In genomic region chr8:72268356-72268755, GRCm38 (mm10) we compare ENCODE assay signal across 10 mouse cellular contexts. TPM values are rescaled to one million over a fixed set of nuclear protein-coding genes. Genes with fewer than 3 reads are reported as not detected.
A peak's percentile ranks its signal among the peaks of the same experiment; 100 is the strongest.
DNase-seq lines count a peak whose midpoint lies in the region; ATAC-seq and TF ChIP-seq lines count a peak whose summit lies in the region.
"Had no signal": no experiment of that assay in that cellular context is flagged by ENCODE, and none has a peak within 500 bp of the region (broad histone marks: within the 10 kb centered on the region; RNA-seq: fewer than 3 reads in every experiment).

No protein-coding gene starts in this region.

- WGBS in forebrain, embryonic 10.5 days, result 80% methylated on average over 15 of the region's 15 CpGs
- 84% methylated on average over 15 of the region's 15 CpGs for WGBS in forebrain, embryonic 16.5 days
- WGBS in intestine, postnatal 0 days, result 73% methylated on average over 15 of the region's 15 CpGs
- WGBS in lung, adult 2 months, result 32% methylated on average over 15 of the region's 15 CpGs

- DNase-seq in forebrain, embryonic 10.5 days (ENCODE audit: extremely low spot score, low spot score), result no peak
- DNase-seq in adrenal gland, adult 18-20 months (ENCODE audit: low spot score in 2 of 2), result peak; percentile 34 to 51
- peak; percentile 56 for DNase-seq in gastrocnemius, postnatal 14 days
- peak; percentile 59 for DNase-seq in lung, adult 2 months
- peak; percentile 46 to 67 for DNase-seq in spleen, postnatal 10 days (ENCODE audit: low spot score in 2 of 2)
- DNase-seq in thymus, postnatal 25 days, result no peak

- H3K4me1 ChIP-seq in forebrain, embryonic 10.5 days, result no peaks in the 10 kb centered on the region
- H3K4me1 ChIP-seq in forebrain, embryonic 16.5 days (replicated peaks; ENCODE audit: control insufficient read depth, insufficient read depth, low read length), result no peaks in the 10 kb centered on the region
- H3K4me1 ChIP-seq in intestine, postnatal 0 days (replicated peaks; ENCODE audit: control insufficient read depth, insufficient read depth, low read length), result no peaks in the 10 kb centered on the region
- peaks cover 31% of the 10 kb centered on the region for H3K4me1 ChIP-seq in lung, adult 2 months (ENCODE audit: control insufficient read depth, insufficient read depth, low read length)

- no peak for TF ChIP-seq CTCF in intestine, postnatal 0 days (IDR thresholded peaks at IDR 0.05; ENCODE audit: low read depth)
- no peak for TF ChIP-seq CTCF in lung, adult 2 months (IDR thresholded peaks at IDR 0.05; ENCODE audit: insufficient read depth, low read length)

- H3K27ac ChIP-seq in forebrain, embryonic 10.5 days, result peak overlapping the region; percentile 63; the same call in 1 of the 2 replicates
- H3K27ac ChIP-seq in forebrain, embryonic 16.5 days (ENCODE audit: low read length), result no peak overlapping the region
- H3K27ac ChIP-seq in intestine, postnatal 0 days (ENCODE audit: low read depth, low read length), result peak overlapping the region; percentile 58; the same call in 1 of the 2 replicates

- no peak overlapping the region for H3K9ac ChIP-seq in forebrain, embryonic 16.5 days (replicated peaks; ENCODE audit: low read depth, low read length)
- H3K9ac ChIP-seq in intestine, postnatal 0 days (ENCODE audit: low read depth, low read length), result no peak overlapping the region

- H3K9me3 ChIP-seq in forebrain, embryonic 10.5 days, result no peaks in the 10 kb centered on the region
- no peaks in the 10 kb centered on the region for H3K9me3 ChIP-seq in forebrain, embryonic 16.5 days (ENCODE audit: control insufficient read depth, low read length)
- H3K9me3 ChIP-seq in intestine, postnatal 0 days (ENCODE audit: control insufficient read depth), result no peaks in the 10 kb centered on the region

- TF ChIP-seq POLR2A in lung, adult 2 months (IDR thresholded peaks at IDR 0.05; ENCODE audit: borderline replicate concordance, extremely low read depth, low read depth, low read length), result peak; percentile 88; the same call in 1 of the 2 replicates

- ATAC-seq in forebrain, embryonic 16.5 days, result no peak
- ATAC-seq in intestine, postnatal 0 days, result no peak

- intact Hi-C loops in gastrocnemius, postnatal 14 days (cut with DNase I; ENCODE audit: low total_unique reads), result no loop called here

- H3K36me3 ChIP-seq in forebrain, embryonic 10.5 days (replicated peaks), result no peaks in the 10 kb centered on the region
- H3K36me3 ChIP-seq in forebrain, embryonic 16.5 days (ENCODE audit: control insufficient read depth, insufficient read depth), result no peaks in the 10 kb centered on the region
- no peaks in the 10 kb centered on the region for H3K36me3 ChIP-seq in intestine, postnatal 0 days (ENCODE audit: control insufficient read depth, insufficient read depth)

- no peak overlapping the region for H3K4me3 ChIP-seq in forebrain, embryonic 10.5 days
- no peak overlapping the region for H3K4me3 ChIP-seq in forebrain, embryonic 16.5 days (replicated peaks; ENCODE audit: low read length)
- no peak overlapping the region for H3K4me3 ChIP-seq in intestine, postnatal 0 days (ENCODE audit: low read depth, low read length)
- peak overlapping the region; percentile 4 for H3K4me3 ChIP-seq in lung, adult 2 months (replicated peaks; ENCODE audit: extremely low read depth, low read depth, low read length)

- no peak overlapping the region for H3K4me2 ChIP-seq in forebrain, embryonic 16.5 days (ENCODE audit: low read length)
- H3K4me2 ChIP-seq in intestine, postnatal 0 days (replicated peaks; ENCODE audit: low read depth), result no peak overlapping the region

- no peaks in the 10 kb centered on the region for H3K27me3 ChIP-seq in forebrain, embryonic 10.5 days (ENCODE audit: poor library complexity, severe bottlenecking)
- no peaks in the 10 kb centered on the region for H3K27me3 ChIP-seq in forebrain, embryonic 16.5 days (replicated peaks; ENCODE audit: control insufficient read depth, insufficient read depth, low read length)
- H3K27me3 ChIP-seq in intestine, postnatal 0 days (replicated peaks; ENCODE audit: control insufficient read depth, insufficient read depth, low read length), result no peaks in the 10 kb centered on the region

RNA-seq across cellular contexts. Expression of gene Ap1m1, which starts 28.5 kb away (rescaled TPM):
- 181 and 183 TPM in 2 replicates for polyA plus RNA-seq in forebrain, embryonic 10.5 days (2016; fragmentation: Nextera tagmentation; extraction: Ambion mirVana)
- 252 and 284 TPM in 2 replicates for polyA plus RNA-seq in forebrain, embryonic 16.5 days (2015; fragmentation: Nextera tagmentation; extraction: Ambion mirVana)
- total RNA-seq in adrenal gland, adult 18-20 months (2021), result 10 to 100 TPM; 52.6 to 55.4 TPM
- 10 to 100 TPM; 24.7 to 27.2 TPM for total RNA-seq in gastrocnemius, postnatal 14 days (2021)
- 54.0 and 56.9 TPM in 2 replicates for polyA plus RNA-seq in intestine, postnatal 0 days (2015; fragmentation: Nextera tagmentation; extraction: Ambion mirVana)
- 67.5 and 78.6 TPM in 2 replicates for polyA plus RNA-seq in lung, adult 2 months (2012; rRNA removed)

RNA-seq across cellular contexts. Expression of gene Gm10282, which starts 36.7 kb away (rescaled TPM):
- polyA plus RNA-seq in forebrain, embryonic 10.5 days (2016; fragmentation: Nextera tagmentation; extraction: Ambion mirVana), result 36.7 and 41.7 TPM in 2 replicates
- polyA plus RNA-seq in forebrain, embryonic 16.5 days (2015; fragmentation: Nextera tagmentation; extraction: Ambion mirVana), result 16.5 and 25.7 TPM in 2 replicates
- 10 to 100 TPM in 1 of 2 experiments, 1 to 10 TPM in 1; 4.1 to 11.3 TPM for total RNA-seq in adrenal gland, adult 18-20 months (2021)
- total RNA-seq in gastrocnemius, postnatal 14 days (2021), result 1 to 10 TPM; 5.1 to 7.5 TPM
- 6.8 and 7.8 TPM in 2 replicates for polyA plus RNA-seq in intestine, postnatal 0 days (2015; fragmentation: Nextera tagmentation; extraction: Ambion mirVana)
- polyA plus RNA-seq in lung, adult 2 months (2012; rRNA removed), result 0.53 and 1.8 TPM in 2 replicates

RNA-seq across cellular contexts. Expression of gene Fam32a, which starts 48.8 kb away (rescaled TPM):
- 77.6 and 80.0 TPM in 2 replicates for polyA plus RNA-seq in forebrain, embryonic 10.5 days (2016; fragmentation: Nextera tagmentation; extraction: Ambion mirVana)
- polyA plus RNA-seq in forebrain, embryonic 16.5 days (2015; fragmentation: Nextera tagmentation; extraction: Ambion mirVana), result 124 and 129 TPM in 2 replicates
- total RNA-seq in adrenal gland, adult 18-20 months (2021), result 10 to 100 TPM; 48.6 to 71.9 TPM
- total RNA-seq in gastrocnemius, postnatal 14 days (2021), result 10 to 100 TPM; 10.9 to 13.4 TPM
- 54.1 and 54.3 TPM in 2 replicates for polyA plus RNA-seq in intestine, postnatal 0 days (2015; fragmentation: Nextera tagmentation; extraction: Ambion mirVana)
- 35.9 and 50.0 TPM in 2 replicates for polyA plus RNA-seq in lung, adult 2 months (2012; rRNA removed)

RNA-seq across cellular contexts. Expression of gene Klf2, which starts 50.5 kb away (rescaled TPM):
- 2.6 and 3.0 TPM in 2 replicates for polyA plus RNA-seq in forebrain, embryonic 10.5 days (2016; fragmentation: Nextera tagmentation; extraction: Ambion mirVana)
- polyA plus RNA-seq in forebrain, embryonic 16.5 days (2015; fragmentation: Nextera tagmentation; extraction: Ambion mirVana), result 3.2 and 3.8 TPM in 2 replicates
- total RNA-seq in adrenal gland, adult 18-20 months (2021), result 10 to 100 TPM; 44.4 to 68.3 TPM
- total RNA-seq in gastrocnemius, postnatal 14 days (2021), result 10 to 100 TPM; 19.1 to 24.1 TPM
- polyA plus RNA-seq in intestine, postnatal 0 days (2015; fragmentation: Nextera tagmentation; extraction: Ambion mirVana), result 8.9 and 11.1 TPM in 2 replicates
- polyA plus RNA-seq in lung, adult 2 months (2012; rRNA removed), result 144 and 340 TPM in 2 replicates

RNA-seq across cellular contexts. Expression of gene Gm11034, which starts 54.9 kb away (rescaled TPM):
- polyA plus RNA-seq in forebrain, embryonic 10.5 days (2016; fragmentation: Nextera tagmentation; extraction: Ambion mirVana), result not detected in 2 replicates
- not detected in 2 replicates for polyA plus RNA-seq in forebrain, embryonic 16.5 days (2015; fragmentation: Nextera tagmentation; extraction: Ambion mirVana)
- total RNA-seq in adrenal gland, adult 18-20 months (2021), result not detected
- total RNA-seq in gastrocnemius, postnatal 14 days (2021), result not detected
- not detected in 2 replicates for polyA plus RNA-seq in intestine, postnatal 0 days (2015; fragmentation: Nextera tagmentation; extraction: Ambion mirVana)
- not detected in 2 replicates for polyA plus RNA-seq in lung, adult 2 months (2012; rRNA removed)
- polyA plus RNA-seq: C2C12; gonadal fat pad, adult 2 months had no signal

Comparison
In these comparisons a context has a peak if more than half of its experiments do, and no peak if none do; other contexts are left out.
1. DNase-seq: peak in adrenal gland, adult 18-20 months (2 of 2), gastrocnemius, postnatal 14 days (single experiment), lung, adult 2 months (single experiment) and spleen, postnatal 10 days (2 of 2); none in forebrain, embryonic 10.5 days (single experiment) and thymus, postnatal 25 days (single experiment).